Mouse (Mus musculus): ENCODE measurements at regions not wholly inside any gene's neighbourhood (a gene's known extent, or its start where the extent isn't known, plus 50 kb on each side); places are given as distances from the start of the nearest gene placed in this dataset.
"Not testable (repeated sequence)": the region's sequence is repeated elsewhere in the genome, so short reads cannot be mapped to it uniquely, and the experiment has no call there.

GRCm38 (mm10) chr10:111592416-111593149 lies 86.5 kb downstream of the Phlda1 start:
- no peak for DNase-seq

DNA sequence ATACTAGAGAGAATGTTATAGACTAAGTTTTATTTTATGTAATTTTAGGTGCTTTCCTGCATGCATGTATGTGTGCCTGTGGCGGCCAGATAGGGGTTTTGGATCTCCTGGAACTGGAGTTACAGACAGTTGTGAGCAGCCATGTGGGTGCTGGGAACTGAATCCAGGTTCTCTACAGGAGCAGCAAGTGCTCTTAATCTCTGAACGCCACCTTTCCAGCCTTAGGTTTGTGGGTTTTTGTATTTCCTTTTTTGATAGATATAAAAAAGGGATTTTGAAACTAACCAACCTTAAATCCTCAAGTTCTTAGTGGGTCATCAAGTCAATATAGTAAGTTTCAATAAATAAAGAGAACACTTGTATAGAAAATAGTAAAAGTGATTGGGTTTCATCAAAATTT lies 87.2 kb downstream of the Phlda1 start:
- DNase-seq: no peak

- DNase-seq: no peak
Measured at GRCm38 (mm10) chr10:111594171-111594570, 88.1 kb downstream of the Phlda1 start.

- no peak for DNase-seq
Measured at GRCm38 (mm10) chr10:111594651-111595050, 88.6 kb downstream of the Phlda1 start.

- DNase-seq: no peak
Measured at GRCm38 (mm10) chr10:111595513-111595995, 89.5 kb downstream of the Phlda1 start.

DNA sequence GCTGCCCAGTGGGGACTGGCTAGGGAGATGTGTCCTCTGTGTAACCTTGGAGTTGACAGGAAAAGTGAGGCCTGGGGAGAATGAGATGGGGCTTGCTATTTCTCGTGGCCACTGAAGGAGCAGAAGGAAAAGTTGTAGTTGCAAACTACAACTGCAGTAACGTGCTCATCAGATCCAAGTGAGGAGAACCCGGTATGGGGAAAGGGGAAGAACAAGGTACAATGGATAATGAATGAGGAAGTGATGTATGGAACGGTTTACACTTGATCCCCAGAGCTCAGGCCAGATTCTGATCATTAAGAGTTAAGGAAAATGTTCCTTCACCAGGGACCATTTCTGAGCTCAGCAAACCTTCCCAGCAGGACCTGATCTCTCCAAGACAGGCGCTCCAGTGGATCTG lies 92.6 kb downstream of the Phlda1 start:
- no peak for DNase-seq

GRCm38 (mm10) chr10:111599297-111600250 lies 93.5 kb downstream of the Phlda1 start:
- DNase-seq: no peak

GRCm38 (mm10) chr10:111600251-111600620 lies 94.2 kb downstream of the Phlda1 start:
- no peak for DNase-seq

- DNase-seq: peak; percentile 67
Measured at GRCm38 (mm10) chr10:111600677-111601099, 94.6 kb downstream of the Phlda1 start.

- no peak for DNase-seq
Measured at GRCm38 (mm10) chr10:111603166-111603565, 97.1 kb downstream of the Phlda1 start.

GRCm38 (mm10) chr10:111607381-111607780 lies 101.3 kb downstream of the Phlda1 start:
- not testable (repeated sequence) for DNase-seq

DNA sequence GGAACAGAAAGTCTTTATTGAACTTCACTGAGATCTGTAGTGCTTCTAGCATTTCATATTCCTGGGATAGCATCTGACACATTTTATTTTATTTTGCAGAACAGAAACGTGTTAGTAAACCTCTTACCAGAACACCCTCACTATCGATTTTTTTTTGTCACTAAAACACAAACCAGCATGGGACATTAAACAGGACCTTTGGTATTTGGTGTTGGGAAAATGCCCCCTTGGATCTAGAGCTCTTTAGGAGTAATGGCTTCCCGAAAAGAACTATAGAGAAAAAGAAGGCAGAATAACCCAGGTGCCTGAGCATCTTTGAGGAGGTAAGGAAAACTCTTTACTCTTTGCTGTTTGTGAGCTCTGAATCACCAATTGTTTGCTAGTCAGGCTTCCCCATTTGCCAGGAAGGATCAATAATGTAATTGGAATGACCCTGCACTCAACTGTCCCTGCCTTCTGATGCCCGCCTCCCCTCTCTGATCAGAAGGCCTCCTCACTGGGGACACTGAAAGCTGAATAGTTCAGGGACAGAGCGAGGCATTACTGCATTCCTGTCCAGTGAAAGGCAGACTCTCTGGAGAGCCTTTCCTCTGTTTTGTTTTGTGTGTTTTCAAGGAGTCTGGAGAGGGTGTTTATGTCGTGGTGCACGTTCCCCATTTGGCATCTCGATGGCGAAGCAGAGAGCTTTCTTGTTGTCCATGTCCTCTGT lies 102.5 kb downstream of the Phlda1 start:
- no peak for DNase-seq

DNA sequence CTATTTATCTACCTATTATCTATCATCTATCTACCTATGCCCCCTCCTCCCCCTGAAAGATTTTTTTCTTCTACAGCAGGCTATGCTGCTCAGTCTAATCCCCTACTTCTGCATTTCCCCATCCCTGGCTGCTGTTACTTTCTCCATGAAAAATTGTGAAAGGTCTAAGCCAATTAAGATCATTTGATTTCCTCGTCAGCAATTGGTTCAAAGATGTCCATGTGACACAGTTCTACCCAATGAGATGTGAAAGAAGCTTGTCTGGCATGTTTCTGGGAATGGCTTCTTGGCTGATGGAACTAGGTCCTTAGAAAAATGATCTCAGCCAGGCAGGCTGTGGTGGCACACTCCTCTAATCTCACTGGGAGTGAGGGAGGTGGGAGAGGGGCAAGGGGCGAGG lies 103.8 kb downstream of the Phlda1 start:
- no peak for DNase-seq

GRCm38 (mm10) chr10:111619627-111620270 lies 113.7 kb downstream of the Phlda1 start:
- DNase-seq: no peak

DNA sequence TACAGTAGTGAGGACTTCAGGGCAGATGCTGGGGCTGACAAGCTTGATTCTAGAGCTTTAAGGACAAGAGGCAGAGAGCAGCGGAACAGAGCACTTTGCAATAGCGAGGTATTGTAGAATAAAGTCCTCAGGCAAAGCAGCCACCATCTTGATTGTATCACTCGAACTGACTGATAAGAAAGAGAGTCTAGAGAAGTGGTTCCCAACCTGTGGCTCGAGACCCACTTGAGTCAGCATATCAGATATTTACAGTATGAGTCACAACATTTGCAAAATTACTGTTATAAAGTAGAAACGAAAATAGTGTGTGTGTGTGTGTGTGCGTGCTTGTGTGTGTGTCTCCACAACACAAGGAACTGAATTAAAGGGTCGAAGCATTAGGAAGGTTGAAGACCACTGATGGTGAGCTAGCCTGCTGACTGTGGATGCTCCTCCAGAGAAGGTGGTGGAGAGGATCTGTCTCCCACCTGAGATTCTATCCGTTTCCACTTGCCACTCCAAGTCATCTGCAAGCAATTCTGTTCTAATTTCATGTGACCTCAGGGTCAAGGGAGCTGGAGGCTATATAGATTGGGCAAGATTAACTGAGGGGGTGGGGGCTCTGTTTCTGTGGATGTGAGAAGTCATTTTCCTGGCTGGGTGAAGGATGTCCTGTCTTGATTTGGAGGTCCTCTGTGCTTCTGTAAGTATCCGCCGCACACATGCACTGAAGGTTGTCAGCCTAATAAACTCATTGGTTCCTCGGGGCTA lies 115.0 kb downstream of the Phlda1 start:
- DNase-seq: no peak

- no peak for DNase-seq
Measured at GRCm38 (mm10) chr10:111622789-111623188, 116.7 kb downstream of the Phlda1 start.

GRCm38 (mm10) chr10:111624021-111624420 lies 117.9 kb downstream of the Phlda1 start:
- DNase-seq: no peak

GRCm38 (mm10) chr10:111624624-111625023 lies 118.5 kb downstream of the Phlda1 start:
- DNase-seq: no peak

- DNase-seq: no peak
Measured at GRCm38 (mm10) chr10:111625573-111625972, 119.5 kb downstream of the Phlda1 start.

DNA sequence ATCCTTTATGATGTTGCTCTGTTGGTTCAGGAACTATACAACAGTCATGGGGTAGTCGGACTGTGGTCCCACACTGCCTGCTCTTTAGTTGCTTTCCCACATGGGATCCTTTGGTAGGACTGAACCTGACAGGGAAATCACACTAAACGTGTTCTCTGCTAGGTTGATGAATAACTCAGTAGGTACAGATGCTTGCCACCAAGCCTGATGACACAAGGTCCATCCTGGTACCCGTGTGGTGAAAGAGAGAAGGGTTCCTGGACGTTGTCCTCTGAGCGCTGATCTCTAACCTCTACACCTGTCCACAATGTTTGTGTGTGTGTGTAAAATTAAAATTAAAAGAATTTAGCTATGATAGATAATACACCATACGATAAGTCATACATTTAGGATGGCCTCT lies 119.9 kb downstream of the Phlda1 start:
- DNase-seq: no peak

DNA sequence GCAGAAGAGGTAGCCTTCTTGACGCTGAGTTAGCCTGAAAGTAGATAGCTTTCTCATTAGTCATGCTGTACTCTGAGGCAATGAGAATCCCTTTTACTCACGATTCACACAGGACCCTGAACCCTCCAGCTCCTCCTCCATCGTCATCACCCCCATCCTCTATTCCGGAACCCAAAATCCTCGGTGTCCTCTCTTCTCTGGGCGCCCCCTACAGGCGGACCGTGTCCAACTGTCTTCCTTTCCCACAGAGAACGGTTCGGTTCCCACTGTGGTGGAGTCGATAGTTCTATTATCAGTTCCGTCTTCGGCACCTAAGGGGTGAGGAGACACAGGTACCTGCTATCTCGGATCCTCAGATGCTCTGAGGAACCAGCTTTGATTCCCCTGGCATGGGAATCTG lies 130.2 kb downstream of the Phlda1 start:
- no peak for DNase-seq

Measured in right cerebral cortex, postnatal 14 days (tissue).